Mouse (Mus musculus) monocyte, adult 5-6 weeks (primary cell): Measurements from ENCODE around the gene Cxadr. TPM values are rescaled to one million over a fixed set of nuclear protein-coding genes. Genes with fewer than 3 reads are reported as not detected.

Source experiments
- ATAC-seq: fragments of 153-309, 156-312 bp; replicated peaks from 2 replicates; pipeline ENCODE4 v1.8.0; 2017; ENCODE audit warnings: mild to moderate bottlenecking; ENCODE audit not compliant: low TSS enrichment, insufficient number of reproducible peaks, severe bottlenecking, poor library complexity, low FRiP score
- total RNA-seq: library from RNA; stranded (forward); fragments of 200-1000, 200-491, 200-594 nt; gene quantifications from 3 replicates; pipeline ENCODE4 v1.2.3, GENCODE M21; 2017

Gene Cxadr
- total RNA-seq, 1 experiment from 2014 or later = under 0.01 TPM

DNA sequence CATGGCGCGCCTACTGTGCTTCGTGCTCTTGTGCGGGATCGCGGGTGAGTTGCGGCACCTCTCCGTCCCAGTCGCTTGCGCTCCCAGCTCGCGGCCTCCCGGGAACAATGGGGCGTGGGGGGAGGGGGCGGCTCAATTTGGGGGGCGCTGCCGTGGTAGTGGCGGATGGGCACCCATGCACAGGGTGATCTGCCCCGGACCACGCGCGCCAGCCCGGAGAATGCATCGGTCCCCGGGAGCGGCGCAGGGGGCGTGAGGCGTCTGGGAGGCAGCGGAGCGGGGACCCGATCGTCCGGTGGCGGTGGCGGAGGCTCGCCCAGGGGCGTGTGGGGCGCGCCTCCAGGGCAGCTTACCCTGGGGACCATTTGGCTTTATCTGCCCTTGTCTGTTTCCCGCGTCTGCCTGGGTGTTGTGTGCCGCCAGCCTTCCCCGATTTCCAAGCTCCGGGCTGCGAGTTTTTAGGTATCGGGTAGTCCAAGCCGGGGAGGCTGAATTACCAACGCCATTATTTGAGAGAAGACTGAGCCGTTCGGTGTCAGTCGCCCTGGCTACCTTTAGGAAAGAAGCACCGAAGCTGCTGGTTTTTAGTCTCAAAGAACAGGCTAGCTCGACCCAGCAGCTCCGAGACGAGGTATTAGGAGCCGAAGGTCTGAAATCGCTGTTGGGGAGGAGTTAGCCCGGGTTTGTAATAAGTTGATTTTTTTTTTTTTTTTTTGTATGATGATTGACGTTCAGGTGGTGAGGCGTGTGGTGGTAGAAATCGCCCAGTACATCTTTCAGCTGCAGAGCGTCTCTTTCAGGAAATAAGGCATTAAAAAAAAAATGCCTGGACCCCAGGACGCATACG is 765 bp downstream of the Cxadr start:
- no peak for ATAC-seq

DNA sequence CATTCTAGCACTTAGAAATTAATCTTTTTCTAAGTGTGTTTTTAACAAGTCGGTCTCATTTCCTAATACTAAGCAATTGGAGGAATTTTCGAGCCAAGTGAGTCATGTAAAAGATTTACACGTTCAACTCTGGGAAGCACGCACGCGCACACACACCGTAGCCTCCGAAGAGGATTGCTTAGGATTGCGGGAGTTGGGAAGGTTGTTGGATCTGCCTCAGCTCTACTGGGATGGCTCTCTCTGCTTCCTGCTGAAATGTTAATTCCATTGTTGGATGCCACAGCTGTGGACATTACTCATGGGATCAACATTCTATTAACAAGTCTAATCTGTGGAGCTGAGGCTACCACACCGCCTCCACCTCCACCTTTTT is 1.4 kb downstream of the Cxadr start:
- no peak for ATAC-seq

DNA sequence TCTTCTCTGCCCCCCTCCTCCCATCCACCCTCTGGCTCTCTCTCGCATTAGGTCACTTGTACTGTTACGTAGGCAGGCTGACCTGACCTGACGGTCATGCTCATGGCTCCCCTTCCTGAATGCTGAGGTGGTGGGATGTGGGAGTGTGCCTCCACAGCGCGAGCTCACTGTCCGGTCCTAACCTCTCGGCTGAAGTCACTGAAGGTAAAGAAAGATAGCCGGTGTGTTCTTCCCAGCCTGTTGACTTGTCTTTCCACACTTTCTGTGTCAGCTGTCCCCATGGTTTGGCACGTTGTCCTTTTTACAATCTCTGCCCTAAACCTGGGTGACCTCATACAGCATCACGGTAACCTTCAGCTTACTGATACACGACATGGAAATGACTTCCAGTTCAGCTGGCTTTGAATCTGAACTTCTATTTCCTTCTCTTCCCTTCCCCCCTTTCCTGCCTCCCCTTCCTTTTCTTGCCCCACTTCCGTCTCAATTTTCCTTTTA is 4.4 kb downstream of the Cxadr start:
- no peak for ATAC-seq

- ATAC-seq = no peak
These were observed 5.3 kb downstream of the Cxadr start for GRCm38 (mm10) chr16:78306606-78307005.

- no peak for ATAC-seq
These were observed 6.3 kb downstream of the Cxadr start for GRCm38 (mm10) chr16:78307476-78308192.

GRCm38 (mm10) chr16:78309258-78309657 is 8.0 kb downstream of the Cxadr start:
- ATAC-seq = no peak

DNA sequence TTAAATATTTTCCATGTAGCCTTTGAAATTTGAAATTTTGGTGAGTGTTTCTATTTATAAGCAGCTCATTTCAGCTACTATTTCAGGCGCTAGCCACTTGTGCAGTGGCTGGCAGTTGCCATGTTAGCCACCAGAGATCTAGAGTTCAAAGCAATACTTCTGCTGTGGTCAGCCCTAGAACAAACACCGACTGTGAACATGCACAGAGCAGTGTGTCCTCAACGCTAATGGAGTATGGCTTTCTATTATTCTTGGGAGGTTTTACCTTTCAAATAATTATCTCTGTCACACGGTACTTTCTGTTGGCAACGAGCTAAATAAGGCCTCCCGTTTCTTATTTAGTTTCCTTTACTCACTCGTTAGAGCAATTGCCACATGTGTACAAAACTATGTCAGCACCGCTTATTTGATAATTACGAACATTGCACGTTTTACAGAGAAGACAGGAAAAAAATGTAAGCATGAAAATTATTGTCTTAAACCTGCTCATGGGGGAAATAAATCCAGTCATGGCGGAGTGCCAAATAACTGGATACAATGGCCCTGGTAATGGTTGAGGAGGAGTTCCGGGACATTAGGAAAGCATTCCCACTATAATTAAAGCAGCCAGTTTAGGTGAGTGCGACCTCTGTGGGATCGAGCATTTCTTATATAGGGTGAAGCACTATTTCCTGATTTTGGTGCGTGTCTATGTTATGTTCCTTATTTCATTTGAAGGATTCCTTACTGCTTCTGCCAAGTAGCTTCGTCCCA is 12.0 kb downstream of the Cxadr start:
- no peak for ATAC-seq

GRCm38 (mm10) chr16:78314026-78314425 is 12.7 kb downstream of the Cxadr start:
- ATAC-seq = no peak

DNA sequence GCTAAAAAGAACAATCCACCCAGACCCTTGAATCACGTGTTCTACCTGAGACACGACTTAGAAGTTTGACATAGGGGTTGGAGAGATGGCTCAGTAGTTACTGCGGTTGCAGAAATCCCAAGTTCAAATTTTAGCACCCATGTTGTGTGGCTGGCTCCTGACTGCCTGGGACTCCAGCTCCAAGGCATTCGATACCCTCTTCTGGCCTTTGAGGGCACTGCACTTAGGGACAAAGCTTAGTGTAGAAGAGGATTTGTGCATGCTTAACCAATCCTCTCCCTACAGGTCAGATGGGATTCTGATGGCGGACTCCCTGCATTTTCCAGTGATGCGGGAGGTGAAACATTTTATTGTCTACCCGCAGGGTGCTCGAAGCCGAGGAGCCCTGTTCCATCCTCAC is 15.6 kb downstream of the Cxadr start:
- ATAC-seq = no peak

DNA sequence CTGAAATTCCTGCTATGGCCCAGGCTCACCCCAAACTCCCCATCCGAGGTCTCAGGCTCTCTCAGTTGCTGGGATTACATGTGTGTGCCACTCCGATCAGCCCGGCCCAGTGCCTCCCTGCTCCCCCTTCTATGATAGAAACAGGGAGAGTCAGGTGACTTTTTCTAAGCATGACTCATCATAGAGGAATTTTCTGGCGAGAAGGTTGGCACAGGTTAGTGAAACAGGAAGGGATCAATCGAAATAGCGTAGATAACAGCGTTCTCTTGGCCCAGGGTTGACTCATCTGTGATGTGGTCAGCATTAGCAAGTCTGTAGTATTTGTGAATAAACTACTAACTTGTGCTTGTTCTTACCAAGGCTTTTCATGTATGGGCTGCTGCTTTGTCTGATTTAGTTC is 16.7 kb downstream of the Cxadr start:
- ATAC-seq = no peak

GRCm38 (mm10) chr16:78319711-78320110 is 18.4 kb downstream of the Cxadr start:
- ATAC-seq = no peak

GRCm38 (mm10) chr16:78321559-78321958 is 20.3 kb downstream of the Cxadr start:
- ATAC-seq = no peak

DNA sequence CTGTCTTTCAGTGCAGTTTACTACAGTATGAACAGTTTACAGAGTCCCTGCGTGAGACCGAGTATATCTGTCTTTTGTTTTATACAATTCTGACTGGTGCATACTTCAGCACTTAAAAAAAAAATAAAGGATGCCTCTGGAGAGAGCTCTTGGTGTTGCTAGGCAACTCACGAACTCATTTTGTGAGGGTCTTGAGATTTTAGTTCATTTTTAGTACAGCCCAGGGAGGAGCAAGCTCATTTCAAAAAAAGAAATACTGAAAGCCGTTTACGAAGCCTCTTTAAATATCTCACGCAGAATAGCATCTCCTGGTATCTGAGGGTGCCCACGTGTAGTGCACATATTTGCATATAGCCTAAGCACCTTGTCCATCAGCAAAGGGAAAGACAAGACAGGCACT is 20.9 kb downstream of the Cxadr start:
- no peak for ATAC-seq

DNA sequence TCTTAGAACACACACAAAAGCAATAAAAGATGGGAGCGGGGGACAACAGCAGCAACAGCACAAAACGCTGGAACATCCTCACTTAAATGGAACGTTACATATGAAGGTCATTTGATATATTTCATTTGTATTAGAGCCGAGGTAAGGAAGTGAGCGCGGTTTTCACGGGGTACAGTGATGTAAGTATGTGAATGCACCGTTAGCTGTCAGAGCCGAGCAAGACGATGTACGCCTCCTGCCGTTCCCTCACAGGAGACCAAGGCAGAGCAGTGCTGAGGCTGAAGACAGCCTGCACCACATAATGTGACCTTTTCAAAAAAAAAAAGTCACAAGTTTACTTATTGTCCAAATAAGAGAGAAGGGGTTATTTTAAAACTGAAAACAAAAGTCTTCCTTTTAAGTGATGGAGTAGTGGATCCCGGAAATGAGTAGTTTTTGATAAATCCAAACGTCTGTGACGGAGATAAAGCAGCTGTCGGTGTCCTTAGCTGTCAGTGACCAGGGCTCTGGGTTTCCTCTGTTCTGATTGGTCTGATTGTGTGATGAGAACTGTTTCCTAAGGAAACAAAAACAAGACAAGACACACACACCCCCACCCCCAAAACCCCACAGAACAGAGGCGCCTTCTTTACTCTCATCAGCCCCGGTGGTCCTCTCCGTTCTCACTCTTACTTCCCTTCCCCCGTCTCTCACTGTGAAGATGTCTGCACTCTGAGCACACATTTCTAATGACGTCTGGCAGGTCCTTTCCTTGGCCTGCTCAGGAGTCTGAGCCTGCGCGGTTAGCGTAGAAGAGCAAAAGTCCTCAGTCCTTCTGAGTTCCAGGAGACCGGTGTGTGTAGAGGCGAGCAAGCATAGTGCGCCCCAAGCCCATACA is 24.9 kb downstream of the Cxadr start:
- no peak for ATAC-seq

DNA sequence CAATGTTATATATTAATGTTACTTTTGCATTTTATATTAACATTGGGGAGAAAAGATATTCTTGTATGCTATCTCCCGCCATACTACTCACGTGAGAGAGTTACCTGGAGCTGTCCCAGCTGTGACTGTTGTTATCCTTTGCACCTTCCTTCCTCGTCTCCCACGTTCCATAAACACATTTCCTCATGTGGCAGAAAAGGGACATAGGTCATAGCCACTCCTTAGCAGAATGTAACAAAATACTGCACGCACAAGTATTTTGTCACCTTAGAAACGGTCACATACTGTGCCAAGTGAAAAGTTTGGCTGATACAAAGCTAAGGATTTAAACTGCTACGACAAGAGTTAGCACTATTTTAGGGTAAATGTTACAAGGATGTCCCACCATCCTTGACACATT is 26.3 kb downstream of the Cxadr start:
- no peak for ATAC-seq

DNA sequence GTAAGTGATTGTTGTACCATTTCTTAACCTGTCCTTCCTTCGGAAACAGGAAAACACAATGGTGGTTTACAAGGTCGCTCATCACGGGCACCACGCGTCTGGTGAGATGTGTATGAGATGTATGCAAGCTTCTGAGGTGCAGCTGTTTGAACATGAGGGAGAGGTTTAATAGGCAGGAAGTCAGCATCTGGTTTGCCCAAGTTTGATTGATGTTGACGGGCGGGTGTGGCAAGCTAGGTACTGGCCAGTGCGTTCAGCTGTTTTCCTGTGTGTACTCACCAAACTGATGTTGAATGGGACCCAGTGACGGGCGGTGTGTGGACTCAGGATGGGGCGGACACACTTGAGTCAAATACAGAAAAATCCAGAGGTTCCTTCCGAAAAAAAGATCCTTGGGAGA is 26.7 kb downstream of the Cxadr start:
- no peak for ATAC-seq

- ATAC-seq = no peak
These were observed 35.9 kb downstream of the Cxadr start for GRCm38 (mm10) chr16:78337226-78337625.

DNA sequence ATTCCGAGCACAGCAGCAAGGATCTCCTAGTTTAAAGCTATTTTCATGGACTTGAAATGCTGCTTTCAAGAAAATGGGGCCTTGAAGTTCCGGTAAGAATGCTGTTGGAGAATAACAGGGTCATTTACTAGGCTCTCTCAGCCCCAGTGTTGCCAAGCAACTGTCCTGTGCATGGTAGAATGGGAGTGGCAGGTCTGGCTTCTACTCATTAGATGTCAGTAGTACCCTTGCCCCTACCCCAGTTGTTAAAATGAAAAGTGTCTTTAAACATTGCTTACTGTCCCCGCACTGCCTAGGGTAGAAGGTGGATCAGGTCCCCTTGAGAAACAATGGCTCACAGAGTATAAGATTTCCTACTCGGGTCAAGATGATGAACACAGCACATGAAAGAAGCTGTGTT is 40.1 kb downstream of the Cxadr start:
- no peak for ATAC-seq
